Mouse (Mus musculus) intestine, embryonic 16.5 days (tissue): ENCODE measurements around the gene Mdm2. TPM values are rescaled to one million over a fixed set of nuclear protein-coding genes. Genes with fewer than 3 reads are reported as not detected.

ENCODE experiments used
- ATAC-seq: fragments of 200-750 bp; cut with Nextera tagmentation; 2 replicates; pipeline ENCODE4 v1.8.0; 2017; ENCODE audit warnings: moderate TSS enrichment, moderate library complexity
- H3K27ac ChIP-seq: fragments of 300-500 bp; sonication (generic); 2 replicates; pipeline ENCODE4 v1.5.1; 2014; ENCODE audit warnings: mild to moderate bottlenecking, low read length
- H3K27me3 ChIP-seq: fragments of 300-500 bp; sonication (generic); replicated peaks from 2 replicates; pipeline ENCODE4 v1.6.1; 2014; ENCODE audit warnings: low read length, control low read depth, mixed read lengths; ENCODE audit not compliant: control insufficient read depth, insufficient read depth
- H3K36me3 ChIP-seq: fragments of 300-500 bp; sonication (generic); 2 replicates; pipeline ENCODE4 v1.6.1; 2014; ENCODE audit warnings: low read length, control low read depth; ENCODE audit not compliant: control insufficient read depth, insufficient read depth
- H3K4me1 ChIP-seq: fragments of 300-500 bp; sonication (generic); 2 replicates; pipeline ENCODE4 v1.6.1; 2014; ENCODE audit warnings: low read length, control low read depth, mixed read lengths; ENCODE audit not compliant: control insufficient read depth, insufficient read depth
- H3K4me2 ChIP-seq: fragments of 300-500 bp; sonication (generic); 2 replicates; pipeline ENCODE4 v1.6.1; 2014; ENCODE audit warnings: low read depth, low read length, control low read depth
- H3K4me3 ChIP-seq: fragments of 300-500 bp; sonication (generic); 2 replicates; pipeline ENCODE4 v1.5.1; 2014; ENCODE audit warnings: mild to moderate bottlenecking, low read length
- H3K9ac ChIP-seq: fragments of 300-500 bp; sonication (generic); 2 replicates; pipeline ENCODE4 v1.6.1; 2014; ENCODE audit warnings: low read depth, low read length
- H3K9me3 ChIP-seq: fragments of 300-500 bp; sonication (generic); 2 replicates; pipeline ENCODE4 v1.6.1; 2016; ENCODE audit warnings: low read length, control low read depth; ENCODE audit not compliant: control insufficient read depth
- WGBS: fragments of 180-500 bp; shearing (Covaris S2); extraction: QIAGEN DNeasy Blood & Tissue Kit; methylation state at CpG from one replicate; pipeline ENCODE4 v1.1.7; 2014; 5-methylcytosine and 5-hydroxymethylcytosine counted together
- polyA plus RNA-seq: library from polyadenylated mRNA; unstranded; fragments of >200 nt; fragmentation: Nextera tagmentation; extraction: Ambion mirVana; gene quantifications from 2 replicates; pipeline ENCODE4 v1.2.1, GENCODE M21; 2015

The Mdm2 gene
- polyA plus RNA-seq, 1 experiment from 2014 or later = 32.4 TPM

GRCm38 (mm10) chr10:117665376-117666275, 44.9 kb downstream of the Mdm2 start:
- Histone ChIP-seq H3K27ac (no peak overlapping the region), H3K27me3 (no peaks in the 10 kb centered on the region), H3K9me3 (no peaks in the 10 kb centered on the region), H3K4me3 (no peak overlapping the region), H3K9ac (no peak overlapping the region), H3K36me3 (no peaks in the 10 kb centered on the region), H3K4me2 (no peak overlapping the region), H3K4me1 (peaks cover 20% of the 10 kb centered on the region)
- WGBS = 70% methylated on average over 9 of the region's 9 CpGs
- no peak for ATAC-seq

- Histone ChIP-seq H3K9ac (no peak overlapping the region), H3K9me3 (no peaks in the 10 kb centered on the region), H3K4me3 (no peak overlapping the region), H3K27me3 (no peaks in the 10 kb centered on the region), H3K4me2 (no peak overlapping the region), H3K27ac (no peak overlapping the region), H3K36me3 (no peaks in the 10 kb centered on the region), H3K4me1 (peaks cover 17% of the 10 kb centered on the region)
- no peak for ATAC-seq
Observed at GRCm38 (mm10) chr10:117664926-117665209, 45.7 kb downstream of the Mdm2 start.

GRCm38 (mm10) chr10:117664208-117664925, 46.2 kb downstream of the Mdm2 start:
- H3K36me3 ChIP-seq = no peaks in the 10 kb centered on the region
- H3K4me2 ChIP-seq = peak overlapping the region; percentile 37
- WGBS = 46% methylated on average over 14 of the region's 14 CpGs
- ATAC-seq = no peak; the same call in 1 of the 2 replicates
- H3K4me1 ChIP-seq = peaks cover 13% of the 10 kb centered on the region
- H3K9me3 ChIP-seq = no peaks in the 10 kb centered on the region
- peak overlapping the region; percentile 39 for H3K27ac ChIP-seq
- H3K27me3 ChIP-seq = no peaks in the 10 kb centered on the region
- H3K4me3 ChIP-seq = peak overlapping the region; percentile 14
- peak overlapping the region; percentile 4; the same call in 1 of the 2 replicates for H3K9ac ChIP-seq

GRCm38 (mm10) chr10:117663865-117664200, 46.7 kb downstream of the Mdm2 start:
- H3K4me3 ChIP-seq = peak overlapping the region; percentile 14
- peak; percentile 84 for ATAC-seq
- peak overlapping the region; percentile 4; the same call in 1 of the 2 replicates for H3K9ac ChIP-seq

DNA sequence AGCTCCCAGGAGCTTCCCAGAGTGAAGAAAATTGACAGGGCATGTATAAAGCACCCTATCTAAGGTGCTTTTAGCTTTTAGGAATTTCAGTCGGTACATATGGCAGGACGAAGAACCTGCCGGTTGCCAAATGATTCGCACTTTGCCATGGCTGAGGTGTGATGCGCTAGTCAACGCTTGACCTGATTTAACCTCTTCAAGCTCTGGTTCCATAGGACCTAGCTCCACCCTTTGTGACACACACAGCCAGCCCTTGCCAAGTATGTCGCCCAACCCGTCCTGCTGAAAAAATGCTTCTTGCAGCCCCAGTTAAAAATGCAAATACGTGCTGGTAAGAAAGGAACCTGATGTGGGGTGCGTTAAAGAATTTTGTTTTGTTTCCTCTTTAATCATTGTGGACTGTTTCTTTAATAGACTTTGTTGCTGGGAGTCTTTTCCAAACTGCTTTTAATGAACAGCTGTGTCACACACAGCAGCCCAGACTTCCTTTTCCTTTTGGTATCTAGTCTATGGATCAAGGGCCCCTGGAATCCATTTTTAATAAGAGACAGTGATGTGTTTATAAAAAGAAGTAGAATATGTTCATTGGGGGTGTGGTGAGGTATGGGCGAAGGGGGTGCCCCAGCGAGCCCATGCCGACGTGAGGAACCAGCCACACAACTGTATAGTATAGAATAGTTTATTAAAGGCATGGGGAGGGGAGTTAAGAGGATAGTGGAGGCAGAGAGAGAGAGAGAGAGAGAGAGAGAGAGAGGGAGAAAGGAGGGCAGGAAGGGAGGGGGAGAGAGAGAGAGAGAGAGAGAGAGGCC, 47.3 kb downstream of the Mdm2 start:
- Histone ChIP-seq H3K9ac (no peak overlapping the region), H3K36me3 (no peaks in the 10 kb centered on the region), H3K27ac (peak overlapping the region; percentile 36), H3K4me1 (peaks cover 8% of the 10 kb centered on the region; the same call in 1 of the 2 replicates), H3K4me2 (peak overlapping the region; percentile 37), H3K27me3 (no peaks in the 10 kb centered on the region), H3K9me3 (no peaks in the 10 kb centered on the region), H3K4me3 (no peak overlapping the region)
- 49% methylated on average over 14 of the region's 14 CpGs for WGBS
- ATAC-seq = peak; percentile 90

More at GRCm38 (mm10) chr10:117663865-117664200, 46.7 kb downstream of the Mdm2 start:
- Histone ChIP-seq H3K4me1 (peaks cover 8% of the 10 kb centered on the region; the same call in 1 of the 2 replicates), H3K4me2 (peak overlapping the region; percentile 37), H3K36me3 (no peaks in the 10 kb centered on the region), H3K9me3 (no peaks in the 10 kb centered on the region), H3K27ac (peak overlapping the region; percentile 39), H3K27me3 (no peaks in the 10 kb centered on the region)
- 12% methylated on average over 9 of the region's 9 CpGs for WGBS

DNA sequence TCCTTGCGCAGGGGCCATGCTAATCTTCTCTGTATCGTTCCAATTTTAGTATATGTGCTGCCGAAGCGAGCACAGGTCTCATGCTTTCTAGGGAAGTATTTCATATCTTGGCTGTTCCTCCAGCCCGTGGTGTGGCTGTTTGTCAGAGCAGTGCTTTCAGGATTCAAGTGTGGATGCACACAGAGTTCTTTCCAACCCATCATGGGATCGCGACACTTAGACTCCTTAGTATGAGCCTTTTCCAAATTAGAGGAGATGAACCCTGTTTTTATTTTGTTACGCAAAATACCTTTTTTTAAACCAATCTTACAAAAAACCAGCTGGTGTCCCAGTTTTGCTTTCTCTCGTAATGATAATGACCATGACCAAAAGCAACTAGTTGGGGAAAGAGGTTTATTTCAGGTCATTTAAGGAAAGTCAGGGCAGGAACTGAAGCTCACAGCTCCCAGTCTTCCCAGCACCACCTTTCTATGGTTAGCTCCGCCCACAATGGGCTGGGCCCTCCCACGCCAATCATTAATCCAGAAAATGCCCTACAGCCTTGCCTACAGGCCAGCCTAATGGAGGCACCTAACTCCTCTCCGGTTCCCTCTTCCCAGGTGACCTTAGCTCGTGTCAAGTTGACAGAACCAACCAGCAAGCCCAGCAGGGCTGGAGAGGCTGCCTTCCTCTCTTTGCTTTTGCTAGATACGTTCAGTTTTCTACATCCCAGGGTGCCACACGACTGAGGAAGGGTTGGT, 48.1 kb downstream of the Mdm2 start:
- WGBS = 70% methylated on average over 15 of the region's 15 CpGs
- no peak overlapping the region for H3K4me3 ChIP-seq
- H3K27me3 ChIP-seq = no peaks in the 10 kb centered on the region
- H3K9ac ChIP-seq = no peak overlapping the region
- ATAC-seq = peak; percentile 85
- H3K36me3 ChIP-seq = no peaks in the 10 kb centered on the region
- no peaks in the 10 kb centered on the region for H3K9me3 ChIP-seq
- peak overlapping the region; percentile 36 for H3K27ac ChIP-seq
- H3K4me1 ChIP-seq = peaks cover 8% of the 10 kb centered on the region; the same call in 1 of the 2 replicates
- peak overlapping the region; percentile 37 for H3K4me2 ChIP-seq

GRCm38 (mm10) chr10:117659819-117660218, 50.7 kb downstream of the Mdm2 start:
- Histone ChIP-seq H3K9ac (no peak overlapping the region), H3K4me3 (no peak overlapping the region), H3K4me1 (peaks cover 8% of the 10 kb centered on the region; the same call in 1 of the 2 replicates), H3K27me3 (no peaks in the 10 kb centered on the region), H3K36me3 (no peaks in the 10 kb centered on the region), H3K9me3 (no peaks in the 10 kb centered on the region), H3K27ac (no peak overlapping the region), H3K4me2 (no peak overlapping the region)
- 67% methylated on average over 11 of the region's 11 CpGs for WGBS
- no peak for ATAC-seq

DNA sequence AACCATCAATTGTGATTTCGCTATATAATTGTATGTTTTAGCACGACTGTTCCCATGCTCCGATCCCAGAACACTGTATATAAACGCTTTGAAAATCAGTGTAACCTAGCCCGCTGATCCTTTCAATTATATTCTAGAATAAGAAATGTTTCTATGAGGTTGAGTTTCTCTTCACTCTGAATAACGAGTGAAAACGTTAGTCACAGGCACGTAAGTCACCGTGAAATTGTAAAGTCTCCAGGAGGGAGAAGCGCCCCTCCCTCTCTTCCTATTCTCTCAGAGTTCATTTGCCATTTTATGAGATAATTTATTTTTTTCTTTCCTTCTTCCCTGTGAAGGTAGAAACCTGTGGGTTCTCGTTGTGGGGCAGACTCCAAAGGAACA, 51.1 kb downstream of the Mdm2 start:
- H3K4me2 ChIP-seq = no peak overlapping the region
- no peaks in the 10 kb centered on the region for H3K9me3 ChIP-seq
- no peak overlapping the region for H3K9ac ChIP-seq
- no peak overlapping the region for H3K4me3 ChIP-seq
- no peak for ATAC-seq
- 69% methylated on average over 11 of the region's 11 CpGs for WGBS
- no peaks in the 10 kb centered on the region for H3K27me3 ChIP-seq
- H3K36me3 ChIP-seq = no peaks in the 10 kb centered on the region
- peaks cover 8% of the 10 kb centered on the region; the same call in 1 of the 2 replicates for H3K4me1 ChIP-seq
- H3K27ac ChIP-seq = no peak overlapping the region
